Mouse (Mus musculus): ENCODE results near the gene Trpc4.

DNA sequence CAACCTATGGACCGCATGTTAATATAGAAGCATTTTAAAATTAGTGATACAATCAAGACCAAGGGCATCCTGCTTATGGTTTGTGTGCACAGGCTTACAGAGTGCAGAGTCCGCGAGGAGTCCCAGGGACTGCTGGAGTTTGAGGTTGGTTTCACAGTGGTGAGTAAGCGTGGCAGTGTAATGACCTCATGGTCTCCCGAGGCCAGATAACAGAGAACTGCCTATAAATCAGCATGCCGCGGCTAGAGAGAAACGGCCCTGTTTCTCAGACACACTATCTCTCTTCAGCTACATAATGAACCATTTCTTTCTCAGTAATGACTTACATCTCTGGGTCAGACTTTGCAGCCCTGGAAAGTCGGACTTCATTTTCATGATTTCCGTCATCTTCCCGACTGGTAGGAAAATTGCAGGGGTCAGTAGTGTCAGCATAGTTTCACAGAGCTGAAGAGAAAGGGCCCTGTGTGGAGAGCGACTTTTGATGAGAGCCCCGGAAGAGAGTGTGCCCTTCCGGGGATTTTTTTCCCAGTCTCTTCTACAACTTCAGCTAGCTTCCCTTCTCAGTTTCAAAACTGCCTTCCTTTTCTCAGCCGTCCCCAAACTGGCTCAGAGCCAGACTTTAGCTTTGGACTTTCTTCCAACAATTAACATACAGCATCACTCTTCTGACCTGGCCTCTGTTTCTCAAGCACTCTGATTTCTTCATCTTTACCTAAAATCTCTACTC is 202.8 kb downstream of the Trpc4 start:
- TF ChIP-seq CTCF (IDR thresholded peaks at IDR 0.05; ENCODE audit: borderline replicate concordance, insufficient read depth, low read depth, low read length), result no peak
- TF ChIP-seq POLR2A (IDR thresholded peaks at IDR 0.05; ENCODE audit: borderline replicate concordance, insufficient read depth, low read length), result no peak
